Mouse (Mus musculus) C2C12 (cell line): ENCODE measurements around the gene Ptbp1.

Source experiments
- CEBPB ChIP-seq: IDR thresholded peaks from one replicate; pipeline ENCODE4 v1.6.1; 2011; ENCODE audit warnings: low read depth, mild to moderate bottlenecking, control low read depth, moderate library complexity
- CTCF ChIP-seq: IDR thresholded peaks from one replicate; pipeline ENCODE4 v1.5.1; 2011; ENCODE audit not compliant: control insufficient read depth, insufficient read depth, insufficient read length
- FOSL1 ChIP-seq: IDR thresholded peaks from one replicate; pipeline ENCODE4 v1.8.0; 2011; ENCODE audit warnings: mild to moderate bottlenecking, low read length; ENCODE audit not compliant: poor library complexity, insufficient read depth, severe bottlenecking
- MAX ChIP-seq: IDR thresholded peaks from one replicate; pipeline ENCODE4 v1.6.1; 2011; ENCODE audit warnings: mild to moderate bottlenecking, control low read depth
- MYOD1 ChIP-seq: IDR thresholded peaks from one replicate; pipeline ENCODE4 v1.6.1; 2011; ENCODE audit warnings: low read depth; ENCODE audit not compliant: control insufficient read depth, insufficient read length
- MYOG ChIP-seq: IDR thresholded peaks from one replicate; pipeline ENCODE4 v1.6.1; 2011; ENCODE audit not compliant: control insufficient read depth, insufficient read length; ENCODE audit errors: extremely low read depth
- USF1 ChIP-seq: IDR thresholded peaks from one replicate; pipeline ENCODE4 v1.6.1; 2011; ENCODE audit warnings: low read depth, mild to moderate bottlenecking, control low read depth, moderate library complexity

- TF ChIP-seq CTCF, result no peak
- no peak for TF ChIP-seq MYOD1
- TF ChIP-seq MAX, result no peak
- no peak for TF ChIP-seq MYOG
- no peak for TF ChIP-seq FOSL1
- TF ChIP-seq CEBPB, result no peak
- no peak for TF ChIP-seq USF1
Observed at GRCm38 (mm10) chr10:79820782-79821181, 33.4 kb upstream of the Ptbp1 start, which contains the start of gene Misp.
